Mouse (Mus musculus) lung, postnatal 10 days (tissue): Measurements from ENCODE around the gene Vmn1r166.
"Not testable (repeated sequence)": the region's sequence is repeated elsewhere in the genome, so short reads cannot be mapped to it uniquely, and the experiment has no call there.

ENCODE experiments used
- DNase-seq: peaks from one replicate; pipeline ENCODE4 v3.0.0; 2021

Gene Vmn1r166

GRCm38 (mm10) chr7:23251582-23251981, at the start of gene Vmn1r166:
Gene Vmn1r166, minus strand, starts transcription at chr7:23251682.
- not testable (repeated sequence) for DNase-seq

DNA sequence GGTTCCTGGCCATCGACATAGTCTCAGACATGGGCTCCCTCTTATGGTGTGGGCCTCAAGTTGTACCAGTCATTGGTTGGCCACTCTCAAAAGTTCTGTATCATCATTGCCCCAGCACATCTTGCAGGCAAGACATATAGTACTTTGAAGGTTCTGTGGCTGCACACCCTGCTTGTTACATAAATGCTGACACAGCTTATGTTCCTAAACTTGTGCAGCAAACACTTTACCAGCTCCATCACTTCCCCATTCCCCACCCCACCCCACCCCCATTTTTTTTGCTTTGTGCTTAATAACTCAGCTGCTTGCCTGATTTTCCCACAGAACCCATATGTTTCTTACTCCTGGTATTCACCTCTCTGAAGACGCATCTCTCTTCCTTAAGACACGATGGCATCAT, 49.4 kb upstream of the Vmn1r166 start, which contains the start of gene Nlrp4e:
Nlrp4e (plus strand) TSS at position 301 of the 400 bp plus-strand sequence.
- DNase-seq: not testable (repeated sequence)

- not testable (repeated sequence) for DNase-seq
Observed at GRCm38 (mm10) chr7:23278800-23279199, 27.3 kb upstream of the Vmn1r166 start, which contains the start of gene Gm6902. Gene Gm6902, minus strand, starts transcription at chr7:23278900.

DNA sequence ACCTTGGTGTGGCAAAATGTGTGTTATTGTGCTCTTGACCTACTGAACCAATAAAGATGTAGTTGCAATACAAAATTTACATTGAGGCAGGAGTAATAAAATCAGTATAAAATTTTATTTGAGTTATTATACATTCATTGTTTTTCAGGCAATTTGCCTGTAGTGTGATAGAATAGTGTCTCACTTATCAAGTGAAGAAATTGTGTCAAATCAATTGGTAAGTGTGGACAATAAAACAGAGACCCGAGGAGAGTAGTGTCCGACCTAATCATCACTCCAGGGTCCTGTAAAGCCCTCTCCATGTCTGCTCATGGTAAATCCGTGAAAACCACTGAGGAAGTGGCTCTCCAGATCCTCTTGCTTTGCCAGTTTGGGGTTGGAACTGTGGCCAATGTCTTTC, 34.5 kb downstream of the Vmn1r166 start, which contains the start of gene Vmn1r165:
Vmn1r165 (plus strand) TSS at position 301 of the 400 bp plus-strand sequence.
- DNase-seq: not testable (repeated sequence)
